Mouse (Mus musculus) brain, adult 10 weeks (tissue): ENCODE data around the gene Ghrl. TPM values are rescaled to one million over a fixed set of nuclear protein-coding genes. Genes with fewer than 3 reads are reported as not detected.

ENCODE experiments used
- polyA plus RNA-seq: library from polyadenylated mRNA; stranded (reverse); fragments of 350-450 nt; fragmentation: Illumina TruSeq; extraction: RNeasy Lipid Tissue Mini Kit (QIAGEN cat#74804); gene quantifications from one replicate; pipeline ENCODE4 v1.2.3, GENCODE M21; 2015; ENCODE audit warnings: low read depth, low replicate concordance

The Ghrl gene
- polyA plus RNA-seq, result not detected

DNA sequence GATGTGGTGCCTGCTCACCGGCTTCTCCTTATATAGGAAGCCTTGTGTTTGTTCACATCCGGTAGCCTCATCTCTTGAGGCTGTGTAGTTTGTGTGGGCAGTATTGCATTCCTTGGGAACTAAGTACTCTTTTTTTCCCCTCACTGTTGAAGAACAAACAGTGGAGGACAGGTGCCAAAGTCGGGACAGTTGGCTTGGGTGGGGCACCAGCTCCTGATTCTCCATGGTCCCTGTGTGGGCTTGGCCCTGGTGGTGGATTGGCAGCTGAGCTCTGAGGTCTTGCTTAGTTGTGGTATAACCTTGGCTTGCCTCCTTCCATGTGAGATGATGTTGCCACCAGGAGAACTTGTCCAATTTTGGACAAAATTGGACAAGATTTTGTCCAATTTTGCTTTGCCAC, at the start of gene Ghrl:
TSS of gene Ghrl (minus strand) at position 3 of the 400 bp plus-strand sequence.

DNA sequence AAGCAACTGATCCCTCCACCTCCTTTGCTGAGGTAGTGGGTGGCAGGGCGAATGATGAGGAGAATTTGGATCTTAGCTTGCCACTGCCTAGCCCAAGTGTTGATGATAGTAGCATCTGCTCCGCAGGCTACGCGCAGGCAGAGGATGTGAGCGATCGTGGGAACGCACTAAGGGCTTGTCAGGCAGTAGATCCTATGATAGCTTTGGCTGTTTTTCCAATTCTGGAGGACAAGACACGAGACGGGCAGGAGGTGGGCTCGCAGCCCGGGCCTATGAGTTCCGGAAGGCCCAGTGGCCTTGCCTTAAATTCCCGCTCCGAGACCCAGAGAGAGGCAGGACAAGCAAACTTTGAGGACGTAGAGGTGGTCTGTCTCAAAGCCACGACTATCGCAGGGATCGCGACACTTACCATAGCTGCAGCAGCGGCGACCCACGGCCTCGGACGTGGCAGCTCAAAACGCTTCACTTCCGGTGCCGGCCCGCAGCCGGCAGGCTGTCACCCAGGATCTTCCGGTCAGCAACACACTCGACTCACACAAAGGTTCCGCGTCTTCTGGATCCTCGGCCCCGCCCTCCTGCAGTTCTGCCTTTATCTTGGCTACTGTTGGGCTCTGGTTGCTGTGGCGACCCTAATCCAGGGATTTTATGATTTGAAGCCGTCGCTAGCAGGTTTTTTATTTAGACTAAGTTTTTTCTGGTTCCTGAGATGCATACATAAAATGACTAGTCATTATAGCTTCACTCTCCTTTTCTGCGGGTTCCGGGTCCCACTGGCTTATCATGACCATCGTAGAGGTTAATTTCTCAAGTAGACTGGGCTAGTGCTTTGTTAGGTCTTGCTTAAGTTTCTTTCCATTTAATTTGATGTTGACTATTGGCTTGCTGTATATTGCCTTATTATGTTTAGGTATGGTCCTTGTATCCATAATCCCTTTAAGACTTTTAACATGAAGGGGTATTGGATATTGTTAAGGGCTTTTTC, 20.8 kb upstream of the Ghrl start, which contains the start of gene Sec13:
TSS of gene Sec13 (minus strand) at position 508 of the 982 bp plus-strand sequence.

DNA sequence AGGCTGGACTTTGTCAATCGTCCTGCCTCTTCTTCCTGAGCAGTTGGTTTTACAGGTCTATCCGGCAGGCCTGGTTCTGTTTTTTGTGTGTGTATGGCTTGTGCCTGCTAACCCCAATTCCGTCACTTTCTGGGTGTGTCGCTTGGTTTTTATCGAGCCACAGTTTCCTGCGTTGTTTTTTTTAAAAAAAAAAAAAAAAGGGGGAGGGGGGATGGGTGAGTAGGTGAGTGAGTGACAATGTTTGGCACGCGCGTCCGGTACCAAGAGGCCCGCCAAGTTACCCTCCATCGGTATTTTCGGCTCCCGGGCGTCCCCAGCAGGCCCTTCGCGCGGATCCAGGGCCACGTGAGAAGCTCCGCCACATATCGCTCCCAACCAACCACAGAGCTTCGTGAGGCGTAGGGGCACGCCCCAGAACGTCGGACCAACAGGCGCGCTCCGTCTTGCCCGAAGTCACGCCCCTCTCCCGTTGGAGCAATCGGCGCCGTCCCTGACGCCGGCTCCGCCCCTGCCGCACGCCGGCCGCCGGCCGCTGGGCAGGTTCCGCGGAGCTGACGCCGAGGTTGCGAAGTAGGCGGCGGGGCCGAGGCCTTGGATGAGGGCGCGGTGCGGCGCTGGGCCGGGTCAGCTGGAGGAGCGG, 23.0 kb downstream of the Ghrl start, which contains the start of gene Tatdn2:
TSS of gene Tatdn2 (plus strand) at position 469 of the 640 bp plus-strand sequence.

Other genes with a start within 250 kb of the Ghrl start
- gene Il17rc, start 248.5 kb downstream of the Ghrl start, polyA plus RNA-seq, result 4.6 TPM
- gene Creld1, start 236.6 kb downstream of the Ghrl start, polyA plus RNA-seq, result 88.4 TPM
- gene Prrt3, start 217.9 kb downstream of the Ghrl start, polyA plus RNA-seq, result 33.7 TPM
- gene Emc3, start 188.2 kb downstream of the Ghrl start, polyA plus RNA-seq, result 97.5 TPM
- gene Fancd2, start 188.2 kb downstream of the Ghrl start, polyA plus RNA-seq, result 2.2 TPM
- gene Fancd2os, start 119.2 kb downstream of the Ghrl start, polyA plus RNA-seq, result not detected
- gene Brk1, start 115.1 kb downstream of the Ghrl start, polyA plus RNA-seq, result 365 TPM
- gene Vhl, start 95.9 kb downstream of the Ghrl start, polyA plus RNA-seq, result 48.7 TPM
- 15.4 TPM for gene Irak2, start 81.4 kb downstream of the Ghrl start, polyA plus RNA-seq
- 39.0 TPM for gene Tatdn2, start 22.8 kb downstream of the Ghrl start, polyA plus RNA-seq
- 112 TPM for gene Sec13, start 20.9 kb upstream of the Ghrl start, polyA plus RNA-seq